Mouse (Mus musculus) heart, adult 2 months (tissue): ENCODE results near the gene Stard13.

Experiments
- CTCF ChIP-seq: fragments of 200-600 bp; IDR thresholded peaks from 2 replicates; pipeline ENCODE4 v1.8.1; 2022; ENCODE audit warnings: antibody characterized with exemption, mild to moderate bottlenecking, moderate library complexity
- EP300 ChIP-seq: fragments of 200-500 bp; IDR thresholded peaks from 2 replicates; pipeline ENCODE4 v1.6.1; 2011; ENCODE audit warnings: low read depth, low read length, control low read depth; ENCODE audit not compliant: insufficient read depth
- POLR2A ChIP-seq: fragments of 200-500 bp; IDR thresholded peaks from 2 replicates; pipeline ENCODE4 v1.6.1; 2011; ENCODE audit warnings: mild to moderate bottlenecking, low read depth, low read length, control low read depth; ENCODE audit not compliant: insufficient read depth

GRCm38 (mm10) chr5:151185286-151185856 is 48.3 kb downstream of the Stard13 start:
- TF ChIP-seq CTCF = no peak
- TF ChIP-seq EP300 = no peak
- TF ChIP-seq POLR2A = no peak
